Mouse (Mus musculus): ENCODE results near the gene Dhdh. TPM values are rescaled to one million over a fixed set of nuclear protein-coding genes. Genes with fewer than 3 reads are reported as not detected.
"Not testable (repeated sequence)": the region's sequence is repeated elsewhere in the genome, so short reads cannot be mapped to it uniquely, and the experiment has no call there.

Gene Dhdh
- polyA plus RNA-seq, 2 experiments = 1.6 to 2.2 TPM

- DNase-seq (ENCODE audit: low read depth in 3 of 3, low spot score in 3 of 3) (no peak), ATAC-seq (ENCODE audit: insufficient read depth) (no peak)
- H3K4me2 ChIP-seq (ENCODE audit: low read depth) = no peak overlapping the region
- H3K4me3 ChIP-seq (ENCODE audit: insufficient read depth in 1 of 2, low read depth in 2 of 2, low read length in 2 of 2) = no peak overlapping the region
- TF ChIP-seq EP300 (IDR thresholded peaks at IDR 0.05; ENCODE audit: low read depth) = no peak
- no peak for TF ChIP-seq CTCF (IDR thresholded peaks at IDR 0.05; ENCODE audit: low read depth)
- no peaks in the 10 kb centered on the region for H3K27me3 ChIP-seq (ENCODE audit: control insufficient read depth, insufficient read depth, low read length)
- H3K9ac ChIP-seq (replicated peaks) = no peak overlapping the region
- no peaks in the 10 kb centered on the region for H3K36me3 ChIP-seq (replicated peaks; ENCODE audit: control insufficient read depth, insufficient read depth, low read depth)
- no peak overlapping the region for H3K27ac ChIP-seq
- WGBS (ENCODE audit: insufficient replicate concordance) = 9% methylated on average over 1 of the region's 1 CpGs
- no peaks in the 10 kb centered on the region for H3K9me3 ChIP-seq (ENCODE audit: control insufficient read depth, low read length)
- H3K4me1 ChIP-seq (replicated peaks; ENCODE audit: control insufficient read depth in 2 of 2, insufficient read depth in 2 of 2, low read length in 1 of 2) = peaks cover 10 to 20% of the 10 kb centered on the region in 2 experiments; a peak in 3 of 4 replicates
Observed at GRCm38 (mm10) chr7:45482166-45482565, 6.4 kb downstream of the Dhdh start.

GRCm38 (mm10) chr7:45481374-45481927, 7.2 kb downstream of the Dhdh start, which contains the start of gene Tulp2:
Gene Tulp2, plus strand, starts transcription at chr7:45481877.
- Histone ChIP-seq H3K4me1 (replicated peaks; ENCODE audit: control insufficient read depth in 2 of 2, insufficient read depth in 2 of 2, low read length in 1 of 2) (peaks cover 7 to 15% of the 10 kb centered on the region in 2 experiments; a peak in 3 of 4 replicates), H3K27ac (no peak within 1 kb of the TSS), H3K9me3 (ENCODE audit: control insufficient read depth, low read length) (no peaks in the 10 kb centered on the region), H3K9ac (replicated peaks) (no peak within 1 kb of the TSS), H3K4me3 (ENCODE audit: insufficient read depth in 1 of 2, low read depth in 2 of 2, low read length in 2 of 2) (no peak within 1 kb of the TSS), H3K4me2 (ENCODE audit: low read depth) (no peak within 1 kb of the TSS), H3K27me3 (ENCODE audit: control insufficient read depth, insufficient read depth, low read length) (no peaks in the 10 kb centered on the region), H3K36me3 (replicated peaks; ENCODE audit: control insufficient read depth, insufficient read depth, low read depth) (no peaks in the 10 kb centered on the region)
- ATAC-seq (ENCODE audit: insufficient read depth) = peak; percentile 72
- TF ChIP-seq EP300 (IDR thresholded peaks at IDR 0.05; ENCODE audit: low read depth) (no peak), CTCF (IDR thresholded peaks at IDR 0.05; ENCODE audit: low read depth) (no peak)
- DNase-seq (ENCODE audit: low read depth in 3 of 3, low spot score in 3 of 3) = peak in 1 of 3 experiments; percentile 51
- WGBS (ENCODE audit: insufficient replicate concordance) = 34% methylated on average over 15 of the region's 15 CpGs

GRCm38 (mm10) chr7:45480310-45480709, 8.3 kb downstream of the Dhdh start:
- not testable (repeated sequence) for H3K9me3 ChIP-seq (ENCODE audit: control insufficient read depth, low read length); ATAC-seq (ENCODE audit: insufficient read depth); H3K4me2 ChIP-seq (ENCODE audit: low read depth); H3K9ac ChIP-seq (replicated peaks); H3K36me3 ChIP-seq (replicated peaks; ENCODE audit: control insufficient read depth, insufficient read depth, low read depth); DNase-seq (ENCODE audit: low read depth in 3 of 3, low spot score in 3 of 3); H3K27ac ChIP-seq; H3K4me3 ChIP-seq (ENCODE audit: insufficient read depth in 1 of 2, low read depth in 2 of 2, low read length in 2 of 2); H3K27me3 ChIP-seq (ENCODE audit: control insufficient read depth, insufficient read depth, low read length)
- H3K4me1 ChIP-seq (replicated peaks; ENCODE audit: control insufficient read depth in 2 of 2, insufficient read depth in 2 of 2, low read length in 1 of 2) = peaks cover 7 to 17% of the 10 kb centered on the region in 2 experiments
- WGBS (ENCODE audit: insufficient replicate concordance) = 66% methylated on average over 3 of the region's 4 CpGs

- Histone ChIP-seq H3K4me3 (ENCODE audit: insufficient read depth in 1 of 2, low read depth in 2 of 2, low read length in 2 of 2) (no peak overlapping the region), H3K4me1 (replicated peaks; ENCODE audit: control insufficient read depth in 2 of 2, insufficient read depth in 2 of 2, low read length in 1 of 2) (peaks cover 10 to 22% of the 10 kb centered on the region in 2 experiments), H3K27ac (no peak overlapping the region), H3K27me3 (ENCODE audit: control insufficient read depth, insufficient read depth, low read length) (no peaks in the 10 kb centered on the region), H3K9ac (replicated peaks) (no peak overlapping the region), H3K4me2 (ENCODE audit: low read depth) (no peak overlapping the region), H3K36me3 (replicated peaks; ENCODE audit: control insufficient read depth, insufficient read depth, low read depth) (no peaks in the 10 kb centered on the region), H3K9me3 (ENCODE audit: control insufficient read depth, low read length) (no peaks in the 10 kb centered on the region)
- TF ChIP-seq EP300 (IDR thresholded peaks at IDR 0.05; ENCODE audit: low read depth) (no peak), CTCF (IDR thresholded peaks at IDR 0.05; ENCODE audit: low read depth) (no peak)
- no peak for DNase-seq (ENCODE audit: low read depth in 3 of 3, low spot score in 3 of 3)
- no peak for ATAC-seq (ENCODE audit: insufficient read depth)
- WGBS (ENCODE audit: insufficient replicate concordance) = 87% methylated on average over 7 of the region's 7 CpGs
Observed at GRCm38 (mm10) chr7:45478774-45479173, 9.8 kb downstream of the Dhdh start.

- H3K9me3 ChIP-seq (ENCODE audit: control insufficient read depth, low read length) = no peaks in the 10 kb centered on the region
- no peaks in the 10 kb centered on the region for H3K36me3 ChIP-seq (replicated peaks; ENCODE audit: control insufficient read depth, insufficient read depth, low read depth)
- no peak overlapping the region for H3K27ac ChIP-seq
- ATAC-seq (ENCODE audit: insufficient read depth) (no peak), DNase-seq (ENCODE audit: low read depth in 3 of 3, low spot score in 3 of 3) (no peak)
- TF ChIP-seq EP300 (IDR thresholded peaks at IDR 0.05; ENCODE audit: low read depth) (no peak), CTCF (IDR thresholded peaks at IDR 0.05; ENCODE audit: low read depth) (peak; percentile 85)
- H3K9ac ChIP-seq (replicated peaks) = no peak overlapping the region
- no peak overlapping the region for H3K4me3 ChIP-seq (ENCODE audit: insufficient read depth in 1 of 2, low read depth in 2 of 2, low read length in 2 of 2)
- H3K27me3 ChIP-seq (ENCODE audit: control insufficient read depth, insufficient read depth, low read length) = no peaks in the 10 kb centered on the region
- H3K4me2 ChIP-seq (ENCODE audit: low read depth) = no peak overlapping the region
- peaks cover 7 to 17% of the 10 kb centered on the region in 2 experiments for H3K4me1 ChIP-seq (replicated peaks; ENCODE audit: control insufficient read depth in 2 of 2, insufficient read depth in 2 of 2, low read length in 1 of 2)
- 11% methylated on average over 3 of the region's 3 CpGs for WGBS (ENCODE audit: insufficient replicate concordance)
Observed at GRCm38 (mm10) chr7:45477003-45477402, 11.6 kb downstream of the Dhdh start.

Data from liver, embryonic 14.5 days (tissue).